Mouse (Mus musculus): ENCODE data around the gene Gtf3c1. TPM values are rescaled to one million over a fixed set of nuclear protein-coding genes. Genes with fewer than 3 reads are reported as not detected.

Gtf3c1 gene
- polyA plus RNA-seq, 1 experiment from 2014 or later = 51.0 TPM

- no peak overlapping the region for H3K27ac ChIP-seq
- H3K36me3 ChIP-seq = peaks cover 29% of the 10 kb centered on the region
- no peaks in the 10 kb centered on the region for H3K27me3 ChIP-seq
- 88% methylated on average over 8 of the region's 8 CpGs for WGBS
- no peaks in the 10 kb centered on the region for H3K9me3 ChIP-seq (replicated peaks)
- no peak overlapping the region for H3K4me2 ChIP-seq (replicated peaks)
- H3K9ac ChIP-seq = no peak overlapping the region
- no peak for ATAC-seq (ENCODE audit: low FRiP score)
- H3K4me1 ChIP-seq = peaks cover 20% of the 10 kb centered on the region
- H3K4me3 ChIP-seq = no peak overlapping the region
Observed at GRCm38 (mm10) chr7:125637220-125638140, 70.1 kb downstream of the Gtf3c1 start.

GRCm38 (mm10) chr7:125630989-125631388 lies 76.6 kb downstream of the Gtf3c1 start:
- Histone ChIP-seq H3K4me3 (no peak overlapping the region), H3K9me3 (replicated peaks) (no peaks in the 10 kb centered on the region), H3K36me3 (no peaks in the 10 kb centered on the region), H3K9ac (no peak overlapping the region), H3K27ac (no peak overlapping the region), H3K4me2 (replicated peaks) (no peak overlapping the region), H3K27me3 (no peaks in the 10 kb centered on the region), H3K4me1 (peaks cover 9% of the 10 kb centered on the region; the same call in 1 of the 2 replicates)
- no peak for ATAC-seq (ENCODE audit: low FRiP score)
- 95% methylated on average over 3 of the region's 3 CpGs for WGBS

DNA sequence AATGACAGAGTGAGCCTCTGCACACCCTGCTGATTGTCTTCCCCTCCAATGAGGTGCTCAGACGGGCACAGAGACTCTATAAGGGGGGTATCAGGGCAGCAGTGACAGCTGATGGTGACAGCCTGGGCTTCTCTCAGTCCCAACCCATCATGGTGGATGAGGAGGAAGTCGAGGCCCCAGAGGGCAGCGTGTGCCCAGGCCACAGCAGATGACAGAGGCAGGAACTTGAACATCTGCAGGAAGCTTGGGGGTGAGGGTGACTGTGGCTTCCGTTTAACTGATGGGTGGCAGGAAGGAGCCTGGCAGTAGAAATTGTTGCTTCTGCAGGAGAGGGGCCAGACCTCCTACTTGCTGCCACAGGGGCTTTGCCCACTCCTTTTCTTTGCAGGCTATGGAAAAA lies 77.3 kb downstream of the Gtf3c1 start:
- Histone ChIP-seq H3K9ac (no peak overlapping the region), H3K4me2 (replicated peaks) (no peak overlapping the region), H3K27me3 (no peaks in the 10 kb centered on the region), H3K36me3 (no peaks in the 10 kb centered on the region), H3K4me3 (no peak overlapping the region), H3K4me1 (peaks cover 9% of the 10 kb centered on the region; the same call in 1 of the 2 replicates), H3K27ac (no peak overlapping the region), H3K9me3 (replicated peaks) (no peaks in the 10 kb centered on the region)
- WGBS = 64% methylated on average over 4 of the region's 4 CpGs
- no peak for ATAC-seq (ENCODE audit: low FRiP score)

- ATAC-seq (ENCODE audit: low FRiP score) = no peak
- Histone ChIP-seq H3K27ac (no peak overlapping the region), H3K27me3 (no peaks in the 10 kb centered on the region), H3K9me3 (replicated peaks) (no peaks in the 10 kb centered on the region), H3K4me2 (replicated peaks) (no peak overlapping the region), H3K36me3 (no peaks in the 10 kb centered on the region), H3K4me1 (no peaks in the 10 kb centered on the region), H3K4me3 (no peak overlapping the region), H3K9ac (no peak overlapping the region)
- WGBS = 40% methylated on average over 7 of the region's 7 CpGs
Observed at GRCm38 (mm10) chr7:125625829-125626228, 81.8 kb downstream of the Gtf3c1 start.

DNA sequence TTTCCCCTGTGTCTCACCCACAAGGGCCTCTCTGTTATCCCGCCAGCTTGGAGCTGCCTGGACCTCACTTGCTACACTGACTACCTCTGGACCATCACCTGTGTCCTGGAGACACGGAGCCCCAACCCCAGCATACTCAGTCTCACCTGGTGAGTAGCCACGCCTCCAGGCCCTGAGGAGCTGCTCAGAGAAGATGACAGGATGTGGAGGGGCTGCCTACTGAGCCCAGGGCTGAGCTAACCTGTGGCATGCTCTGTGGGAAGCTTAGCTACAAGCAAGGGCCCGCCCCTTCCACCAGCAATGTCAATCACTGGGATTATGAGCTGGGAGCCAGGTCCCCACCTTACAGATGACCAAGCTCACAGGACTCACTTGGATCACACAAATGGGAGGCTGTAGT lies 82.4 kb downstream of the Gtf3c1 start:
- no peaks in the 10 kb centered on the region for H3K36me3 ChIP-seq
- no peak overlapping the region for H3K9ac ChIP-seq
- no peak for ATAC-seq (ENCODE audit: low FRiP score)
- no peak overlapping the region for H3K4me2 ChIP-seq (replicated peaks)
- no peak overlapping the region for H3K4me3 ChIP-seq
- no peaks in the 10 kb centered on the region for H3K27me3 ChIP-seq
- H3K4me1 ChIP-seq = no peaks in the 10 kb centered on the region
- WGBS = 71% methylated on average over 4 of the region's 4 CpGs
- H3K27ac ChIP-seq = no peak overlapping the region
- no peaks in the 10 kb centered on the region for H3K9me3 ChIP-seq (replicated peaks)

DNA sequence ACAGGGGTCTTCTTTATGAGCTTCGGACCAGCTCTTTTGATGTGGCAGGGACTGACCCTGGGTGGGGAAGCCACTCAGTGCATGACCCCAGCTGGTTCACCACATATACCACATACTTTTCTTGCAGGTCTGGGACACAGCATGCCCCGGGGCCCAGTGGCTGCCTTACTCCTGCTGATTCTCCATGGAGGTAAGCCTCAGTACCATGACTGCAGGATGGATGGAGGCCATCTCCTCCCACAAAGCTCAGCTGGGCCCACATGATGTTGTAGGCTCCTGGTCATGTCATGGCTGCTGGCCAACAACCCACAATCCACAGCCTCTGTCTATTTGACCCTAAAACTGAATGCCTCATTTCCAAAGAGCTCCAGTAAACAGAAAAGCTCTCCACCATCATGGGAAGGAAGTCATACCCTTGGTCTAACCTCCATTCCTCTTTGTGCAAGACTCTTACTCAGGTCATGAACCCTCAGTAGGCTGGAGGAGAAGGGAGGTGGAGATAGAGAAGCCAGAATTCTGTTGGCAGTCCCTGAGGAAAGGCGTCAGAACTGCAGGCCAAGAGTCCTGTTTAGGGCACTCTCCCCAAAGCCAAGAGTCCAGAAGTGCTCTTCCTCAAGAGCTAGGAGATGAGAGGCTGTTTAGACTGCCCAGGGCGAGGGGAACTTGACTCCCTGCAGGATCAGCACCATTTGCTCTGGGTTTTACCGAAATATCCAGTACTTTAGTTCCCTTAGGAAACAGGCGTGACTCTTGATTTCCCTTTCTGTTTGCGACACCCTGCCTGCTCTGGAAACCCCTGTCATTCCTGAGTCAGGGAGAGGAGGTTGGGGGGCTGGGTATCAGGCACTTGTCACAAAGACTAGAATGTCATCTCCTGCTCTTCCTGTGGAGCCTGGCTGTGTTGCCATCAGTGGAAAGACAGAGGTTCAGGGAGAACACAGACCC lies 84.6 kb downstream of the Gtf3c1 start:
- WGBS = 78% methylated on average over 7 of the region's 7 CpGs
- no peak for ATAC-seq (ENCODE audit: low FRiP score)
- Histone ChIP-seq H3K9me3 (replicated peaks) (no peaks in the 10 kb centered on the region), H3K36me3 (no peaks in the 10 kb centered on the region), H3K27ac (no peak overlapping the region), H3K4me2 (replicated peaks) (no peak overlapping the region), H3K27me3 (no peaks in the 10 kb centered on the region), H3K4me1 (no peaks in the 10 kb centered on the region), H3K9ac (no peak overlapping the region), H3K4me3 (no peak overlapping the region)

GRCm38 (mm10) chr7:125620077-125620476 lies 87.5 kb downstream of the Gtf3c1 start:
- H3K4me2 ChIP-seq (replicated peaks) = no peak overlapping the region
- no peaks in the 10 kb centered on the region for H3K27me3 ChIP-seq
- 83% methylated on average over 4 of the region's 4 CpGs for WGBS
- no peaks in the 10 kb centered on the region for H3K9me3 ChIP-seq (replicated peaks)
- no peak for ATAC-seq (ENCODE audit: low FRiP score)
- no peak overlapping the region for H3K9ac ChIP-seq
- no peak overlapping the region for H3K4me3 ChIP-seq
- no peaks in the 10 kb centered on the region for H3K4me1 ChIP-seq
- no peaks in the 10 kb centered on the region for H3K36me3 ChIP-seq
- no peak overlapping the region for H3K27ac ChIP-seq

GRCm38 (mm10) chr7:125618016-125618415 lies 89.6 kb downstream of the Gtf3c1 start:
- ATAC-seq (ENCODE audit: low FRiP score) = no peak
- WGBS = 81% methylated on average over 7 of the region's 7 CpGs
- no peak overlapping the region for H3K27ac ChIP-seq
- H3K4me1 ChIP-seq = no peaks in the 10 kb centered on the region
- no peaks in the 10 kb centered on the region for H3K9me3 ChIP-seq (replicated peaks)
- no peak overlapping the region for H3K9ac ChIP-seq
- H3K27me3 ChIP-seq = no peaks in the 10 kb centered on the region
- no peaks in the 10 kb centered on the region for H3K36me3 ChIP-seq
- no peak overlapping the region for H3K4me3 ChIP-seq
- H3K4me2 ChIP-seq (replicated peaks) = no peak overlapping the region

- Histone ChIP-seq H3K27ac (no peak overlapping the region), H3K4me3 (no peak overlapping the region), H3K9ac (no peak overlapping the region), H3K27me3 (no peaks in the 10 kb centered on the region), H3K4me2 (replicated peaks) (no peak overlapping the region), H3K4me1 (no peaks in the 10 kb centered on the region), H3K36me3 (no peaks in the 10 kb centered on the region), H3K9me3 (replicated peaks) (no peaks in the 10 kb centered on the region)
- WGBS = 94% methylated on average over 7 of the region's 7 CpGs
- ATAC-seq (ENCODE audit: low FRiP score) = no peak
Observed at GRCm38 (mm10) chr7:125615453-125615852, 92.1 kb downstream of the Gtf3c1 start.

- H3K36me3 ChIP-seq = no peaks in the 10 kb centered on the region
- H3K4me1 ChIP-seq = no peaks in the 10 kb centered on the region
- no peaks in the 10 kb centered on the region for H3K27me3 ChIP-seq
- H3K27ac ChIP-seq = no peak overlapping the region
- no peak for ATAC-seq (ENCODE audit: low FRiP score)
- no peak overlapping the region for H3K9ac ChIP-seq
- H3K4me3 ChIP-seq = no peak overlapping the region
- H3K4me2 ChIP-seq (replicated peaks) = no peak overlapping the region
- WGBS = 81% methylated on average over 5 of the region's 5 CpGs
- peaks cover 9% of the 10 kb centered on the region; the same call in 1 of the 2 replicates for H3K9me3 ChIP-seq (replicated peaks)
Observed at GRCm38 (mm10) chr7:125613579-125613978, 94.0 kb downstream of the Gtf3c1 start.

- H3K36me3 ChIP-seq = no peaks in the 10 kb centered on the region
- no peak overlapping the region for H3K4me2 ChIP-seq (replicated peaks)
- no peak overlapping the region for H3K9ac ChIP-seq
- peaks cover 9% of the 10 kb centered on the region; the same call in 1 of the 2 replicates for H3K9me3 ChIP-seq (replicated peaks)
- H3K27ac ChIP-seq = no peak overlapping the region
- no peaks in the 10 kb centered on the region for H3K27me3 ChIP-seq
- no peak for ATAC-seq (ENCODE audit: low FRiP score)
- H3K4me3 ChIP-seq = no peak overlapping the region
- H3K4me1 ChIP-seq = no peaks in the 10 kb centered on the region
- WGBS = 85% methylated on average over 4 of the region's 4 CpGs
Observed at GRCm38 (mm10) chr7:125608183-125608688, 99.3 kb downstream of the Gtf3c1 start.
